Mouse (Mus musculus) cortical plate, adult 2 months (tissue): ENCODE results near the gene Krt15.

Source experiments
- CTCF ChIP-seq: fragments of 200-500 bp; IDR thresholded peaks from 2 replicates; pipeline ENCODE4 v1.5.1; 2011; ENCODE audit warnings: mild to moderate bottlenecking, control low read depth, low read length; ENCODE audit not compliant: insufficient read depth; ENCODE audit errors: extremely low read depth
- POLR2A ChIP-seq: fragments of 200-500 bp; IDR thresholded peaks from 2 replicates; pipeline ENCODE4 v1.6.1; 2011; ENCODE audit warnings: mild to moderate bottlenecking, low read length, control low read depth; ENCODE audit not compliant: insufficient read depth; ENCODE audit errors: extremely low read depth

DNA sequence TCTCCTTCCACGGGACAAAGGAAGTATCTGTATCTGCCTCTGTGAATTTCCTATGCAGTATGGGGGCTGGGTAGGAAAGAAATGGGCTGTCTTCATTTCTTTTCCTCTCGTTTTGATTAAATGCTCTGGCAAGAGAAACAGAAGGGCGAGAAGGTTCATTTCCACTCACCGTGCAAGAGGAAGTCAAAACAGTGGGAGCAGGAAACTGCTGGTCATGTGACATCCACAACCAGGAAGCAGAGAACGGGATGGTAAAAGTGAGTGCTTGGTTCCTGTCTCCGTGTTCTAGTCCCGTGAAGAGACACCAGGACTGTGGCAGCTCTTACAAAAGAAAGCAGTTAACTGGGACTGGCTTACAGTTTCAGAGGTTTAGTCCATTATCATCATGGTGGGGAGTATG lies 46.0 kb upstream of the Krt15 start:
- TF ChIP-seq CTCF (no peak), POLR2A (no peak)
